Mouse (Mus musculus): ENCODE measurements at regions not wholly inside any gene's neighbourhood (a gene's known extent, or its start where the extent isn't known, plus 50 kb on each side); places are given as distances from the start of the nearest gene placed in this dataset.

DNA sequence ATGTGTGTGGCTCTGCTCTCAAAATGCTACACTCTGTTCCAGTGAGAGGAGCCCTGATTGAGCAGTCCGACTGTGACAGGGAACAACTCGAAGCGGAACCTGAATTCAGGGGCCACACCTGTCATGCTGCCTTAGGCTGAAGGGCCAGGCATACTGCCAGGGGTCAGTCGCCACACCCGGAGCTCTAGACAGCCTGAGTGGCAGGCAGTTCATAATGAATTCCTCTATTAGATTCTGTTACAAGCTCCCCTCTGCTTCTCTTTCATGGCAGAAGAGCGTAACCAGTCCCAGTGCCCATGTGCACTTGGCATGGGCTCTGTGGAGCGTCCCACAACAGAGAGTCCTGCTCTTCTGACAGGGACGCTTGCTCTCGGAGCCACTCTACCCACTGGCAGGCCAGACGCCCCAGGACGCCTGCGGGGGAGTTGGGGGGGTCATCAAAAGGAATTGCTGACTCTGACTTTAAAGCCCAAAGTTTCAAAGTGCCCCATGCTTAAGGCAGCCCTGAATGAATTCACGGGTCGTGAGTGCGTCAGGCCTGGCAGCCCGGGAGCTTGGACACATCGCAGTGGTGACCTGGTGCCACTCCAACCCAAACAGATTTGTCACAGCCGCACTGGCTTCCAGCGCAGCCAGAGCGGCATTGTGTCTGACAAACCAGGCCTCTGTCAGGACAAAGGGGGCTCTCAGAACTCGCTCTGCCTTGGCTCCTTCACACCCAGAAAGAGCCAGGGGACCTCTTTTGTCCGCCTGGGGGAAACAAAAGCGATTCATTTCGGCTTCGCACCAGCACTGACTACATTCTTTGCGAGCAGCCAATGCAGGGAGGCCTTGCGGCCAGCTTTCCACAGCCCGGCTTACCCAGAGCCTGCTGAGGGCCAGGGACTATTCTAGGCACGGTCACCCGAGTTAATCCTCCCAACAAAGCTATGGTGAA is 144.1 kb downstream of the Nufip1 start:
- H3K27ac ChIP-seq = no peak overlapping the region
- no peak overlapping the region for H3K4me3 ChIP-seq
- DNase-seq (ENCODE audit: extremely low spot score in 1 of 2, low spot score in 2 of 2) = peak; percentile 29 to 69
- intact Hi-C loops (cut with DNase I) = loop anchor here (5.0 kb wide), 1 partner anchor 103 kb away; no protein-coding TSS in a partner anchor
- no peak; the same call in 1 of the 2 replicates for TF ChIP-seq CTCF (IDR thresholded peaks at IDR 0.05)

DNA sequence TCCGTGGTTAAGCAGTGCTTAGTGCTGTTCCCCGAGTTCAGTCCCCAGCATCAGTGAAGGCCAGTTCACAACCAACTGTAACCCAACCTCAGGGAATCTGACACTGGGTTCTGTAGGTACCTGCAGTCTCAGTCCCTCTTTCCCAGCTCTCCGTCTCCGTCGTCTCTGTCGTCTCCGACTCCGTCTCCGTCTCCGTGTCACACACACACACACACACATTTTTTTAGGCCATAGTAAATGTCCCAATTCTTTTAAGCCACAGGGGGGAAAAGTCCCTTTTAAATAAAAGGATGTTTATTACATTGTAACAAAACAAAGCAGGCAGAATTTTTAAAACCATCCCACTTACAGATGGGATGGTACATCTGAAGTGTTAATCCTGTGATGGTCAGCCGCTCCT is 145.3 kb downstream of the Nufip1 start:
- intact Hi-C loops (cut with DNase I) = loop anchor here (5.0 kb wide), 1 partner anchor 104 kb away; no protein-coding TSS in a partner anchor
- TF ChIP-seq CTCF (IDR thresholded peaks at IDR 0.05) = no peak
- DNase-seq (ENCODE audit: extremely low spot score in 1 of 2, low spot score in 2 of 2) = no peak
- Histone ChIP-seq H3K27ac (no peak overlapping the region), H3K4me3 (no peak overlapping the region)

DNA sequence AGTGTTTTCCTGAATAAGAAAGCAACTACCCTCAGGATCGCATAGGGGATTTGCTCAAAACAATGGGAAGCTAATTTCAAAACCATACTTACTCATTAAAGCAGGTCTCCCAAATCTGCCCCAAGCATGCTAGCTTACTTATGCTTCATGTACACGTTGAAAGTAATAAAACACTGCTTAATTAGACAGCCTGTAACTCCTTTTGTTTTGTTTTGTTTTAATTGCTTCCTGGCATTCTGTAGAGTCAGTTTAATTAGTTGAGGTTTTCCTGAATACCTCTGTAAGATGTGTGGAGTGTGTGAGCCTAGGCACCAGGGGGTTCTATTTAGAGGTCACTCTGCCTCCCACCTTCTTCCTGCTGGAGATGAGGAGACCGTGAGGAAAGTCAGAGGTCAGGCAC is 147.9 kb downstream of the Nufip1 start:
- DNase-seq (ENCODE audit: extremely low spot score in 1 of 2, low spot score in 2 of 2) = no peak
- no peak overlapping the region for H3K4me3 ChIP-seq
- intact Hi-C loops (cut with DNase I) = loop anchor here (5.0 kb wide), 1 partner anchor 106 kb away; no protein-coding TSS in a partner anchor
- no peak overlapping the region for H3K27ac ChIP-seq
- TF ChIP-seq CTCF (IDR thresholded peaks at IDR 0.05) = no peak

DNA sequence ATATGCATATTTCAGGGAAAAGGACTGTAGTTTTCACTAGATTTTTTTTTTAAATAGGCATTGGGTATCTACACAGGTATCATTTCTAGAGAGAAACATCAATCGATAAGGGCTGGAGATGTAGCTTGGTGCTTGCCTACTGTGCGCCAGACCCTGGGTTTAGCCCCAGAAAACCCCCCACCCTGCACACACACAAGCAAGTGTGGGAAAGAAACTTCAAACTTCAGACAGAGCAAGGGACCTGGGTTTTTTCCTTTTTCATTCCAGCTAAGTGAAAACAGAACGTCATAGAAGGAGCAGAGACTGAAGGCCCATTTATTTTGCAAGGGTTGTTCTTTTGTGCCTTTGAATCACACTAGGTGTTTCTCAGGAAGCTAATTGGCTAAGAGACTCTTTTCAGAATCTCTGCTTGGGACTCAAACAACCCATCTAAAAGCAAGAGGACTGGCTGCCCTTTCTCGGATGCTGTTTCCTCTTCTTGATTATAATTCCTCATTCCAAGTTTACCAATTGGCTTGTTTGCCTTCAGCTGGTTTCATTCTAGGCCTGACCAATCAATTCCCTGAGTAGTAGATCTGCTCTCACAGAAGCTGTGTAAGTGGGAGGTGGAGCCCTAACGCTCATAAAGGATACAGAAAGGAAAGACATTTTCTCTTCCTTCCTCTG is 150.1 kb downstream of the Nufip1 start:
- Histone ChIP-seq H3K27ac (no peak overlapping the region), H3K4me3 (no peak overlapping the region)
- intact Hi-C loops (cut with DNase I) = no loop called here
- DNase-seq (ENCODE audit: extremely low spot score in 1 of 2, low spot score in 2 of 2) = no peak
- TF ChIP-seq CTCF (IDR thresholded peaks at IDR 0.05) = no peak

DNA sequence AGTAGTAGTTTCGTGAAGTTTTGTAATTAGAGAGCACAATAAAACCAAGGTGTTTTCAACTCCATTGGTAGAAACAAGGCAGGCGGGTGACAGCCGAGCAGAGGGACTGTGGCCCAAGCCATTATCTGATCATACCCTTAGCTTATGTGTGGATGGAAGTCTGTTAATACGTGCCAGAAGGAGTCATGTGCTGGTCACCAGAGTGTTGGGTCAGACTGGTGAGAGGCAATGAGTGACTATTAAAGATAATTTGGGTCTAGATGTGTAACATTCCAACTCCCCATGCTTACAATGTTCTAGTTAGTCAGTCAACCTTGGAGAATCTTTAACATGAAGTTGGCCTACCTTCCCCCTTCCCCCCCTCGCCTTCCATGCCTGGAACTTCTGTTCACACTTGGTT is 151.1 kb upstream of the Tsc22d1 start:
- intact Hi-C loops (cut with DNase I) = no loop called here
- DNase-seq (ENCODE audit: extremely low spot score in 1 of 2, low spot score in 2 of 2) = no peak
- no peak for TF ChIP-seq CTCF (IDR thresholded peaks at IDR 0.05)
- Histone ChIP-seq H3K4me3 (no peak overlapping the region), H3K27ac (no peak overlapping the region)

DNA sequence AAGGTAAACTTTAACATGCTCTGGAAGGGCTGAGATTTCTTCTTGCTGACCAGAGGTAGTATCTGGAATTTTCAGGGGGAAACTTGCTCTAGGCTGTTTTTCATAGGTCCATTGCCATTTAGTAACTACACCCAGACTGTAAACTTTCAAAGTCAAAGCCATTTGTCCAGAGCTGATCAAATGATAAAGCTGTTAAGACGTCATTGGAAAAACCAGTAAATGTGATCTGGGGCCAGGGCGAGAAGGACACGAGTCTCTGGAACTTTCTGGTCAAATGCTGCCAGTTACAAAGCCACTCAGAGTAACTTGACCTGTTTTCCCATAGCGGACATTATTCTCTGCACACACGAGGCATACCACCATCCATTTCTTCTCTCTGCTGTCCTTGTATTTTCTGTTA is 148.9 kb upstream of the Tsc22d1 start:
- no peak for TF ChIP-seq CTCF (IDR thresholded peaks at IDR 0.05)
- H3K4me3 ChIP-seq = no peak overlapping the region
- intact Hi-C loops (cut with DNase I) = no loop called here
- no peak for DNase-seq (ENCODE audit: extremely low spot score in 1 of 2, low spot score in 2 of 2)
- H3K27ac ChIP-seq = no peak overlapping the region

DNA sequence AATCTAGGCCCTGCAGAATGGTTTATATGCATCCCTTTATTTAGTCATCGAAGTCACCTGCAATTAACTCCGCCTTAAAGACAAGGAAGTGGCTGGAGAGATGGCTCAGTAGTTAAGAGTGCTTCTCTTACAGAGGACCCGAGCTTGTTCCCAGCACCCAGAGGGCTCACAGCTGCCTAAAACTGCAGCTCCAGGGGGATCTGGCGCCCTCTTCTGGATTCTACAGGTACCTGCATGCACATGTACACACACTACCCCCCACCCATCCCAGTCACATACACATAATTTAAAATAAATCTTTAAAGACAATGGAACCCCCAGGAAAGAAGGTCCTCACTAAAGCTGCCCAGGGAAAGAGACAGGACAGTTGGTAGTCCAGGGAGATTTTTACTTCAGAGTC is 148.5 kb upstream of the Tsc22d1 start:
- Histone ChIP-seq H3K27ac (no peak overlapping the region), H3K4me3 (no peak overlapping the region)
- TF ChIP-seq CTCF (IDR thresholded peaks at IDR 0.05) = no peak
- DNase-seq (ENCODE audit: extremely low spot score in 1 of 2, low spot score in 2 of 2) = no peak
- intact Hi-C loops (cut with DNase I) = no loop called here

DNA sequence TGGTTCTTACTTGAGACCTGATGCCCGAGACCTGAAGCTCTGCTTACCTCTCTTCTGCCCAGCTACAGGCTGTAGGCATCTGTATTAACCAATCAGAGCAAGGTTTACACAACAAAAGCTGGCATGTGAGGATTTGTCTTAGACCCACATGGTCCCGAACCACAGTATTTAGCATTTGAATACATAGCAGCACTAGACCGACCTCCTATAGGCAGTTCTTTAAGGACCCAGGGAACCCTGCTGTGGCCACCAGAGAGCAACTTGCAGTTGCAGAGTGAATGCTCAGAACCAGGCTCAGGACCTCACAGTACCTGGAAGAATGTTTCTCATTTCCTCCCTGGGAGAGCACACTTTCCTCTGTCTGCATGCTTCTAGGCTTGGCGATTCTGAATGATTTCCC is 147.7 kb upstream of the Tsc22d1 start:
- no peak overlapping the region for H3K4me3 ChIP-seq
- intact Hi-C loops (cut with DNase I) = no loop called here
- DNase-seq (ENCODE audit: extremely low spot score in 1 of 2, low spot score in 2 of 2) = no peak
- H3K27ac ChIP-seq = no peak overlapping the region
- no peak for TF ChIP-seq CTCF (IDR thresholded peaks at IDR 0.05)

DNA sequence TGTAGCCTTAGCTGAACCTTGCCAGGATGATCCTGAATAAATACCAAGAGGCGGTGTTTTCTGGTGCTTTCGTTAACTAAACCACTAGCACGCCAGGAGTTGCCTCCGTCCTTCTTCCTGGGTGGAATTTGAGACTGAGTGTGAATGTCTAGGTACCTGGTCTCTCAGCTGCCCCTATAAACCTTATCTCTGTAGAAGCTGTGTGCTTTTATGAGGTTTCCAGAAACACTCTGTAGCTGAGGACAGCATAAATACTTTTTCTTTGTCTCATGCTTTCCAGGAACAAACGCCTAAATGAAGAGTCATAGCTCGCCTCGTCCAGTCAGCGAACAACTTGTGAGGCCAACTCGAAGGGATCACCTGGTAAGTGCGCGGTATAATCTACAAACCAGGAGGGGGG is 143.6 kb upstream of the Tsc22d1 start:
- no peak for DNase-seq (ENCODE audit: extremely low spot score in 1 of 2, low spot score in 2 of 2)
- Histone ChIP-seq H3K27ac (no peak overlapping the region), H3K4me3 (no peak overlapping the region)
- no peak for TF ChIP-seq CTCF (IDR thresholded peaks at IDR 0.05)
- intact Hi-C loops (cut with DNase I) = no loop called here

DNA sequence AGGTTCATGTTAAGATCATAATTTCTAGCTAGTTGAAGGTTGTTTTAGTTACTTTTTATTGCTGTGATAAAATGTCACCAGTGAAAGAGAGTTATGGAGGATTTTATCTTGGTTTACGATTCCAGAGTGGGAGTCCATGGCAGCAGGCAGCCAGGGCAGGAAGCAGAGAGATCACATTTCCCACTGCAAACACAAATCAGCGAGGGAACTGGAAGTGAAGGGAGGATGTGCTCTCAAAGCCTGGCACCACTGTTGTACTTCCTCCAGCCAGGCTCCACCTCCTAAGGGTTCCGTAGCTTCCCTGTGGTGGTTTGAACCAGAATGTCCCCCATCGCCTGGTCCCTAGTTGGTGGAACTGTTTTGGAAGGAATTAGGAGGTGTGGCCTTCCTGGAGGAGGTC is 141.9 kb upstream of the Tsc22d1 start:
- intact Hi-C loops (cut with DNase I) = no loop called here
- no peak overlapping the region for H3K27ac ChIP-seq
- DNase-seq (ENCODE audit: extremely low spot score in 1 of 2, low spot score in 2 of 2) = no peak
- no peak overlapping the region for H3K4me3 ChIP-seq
- TF ChIP-seq CTCF (IDR thresholded peaks at IDR 0.05) = no peak

DNA sequence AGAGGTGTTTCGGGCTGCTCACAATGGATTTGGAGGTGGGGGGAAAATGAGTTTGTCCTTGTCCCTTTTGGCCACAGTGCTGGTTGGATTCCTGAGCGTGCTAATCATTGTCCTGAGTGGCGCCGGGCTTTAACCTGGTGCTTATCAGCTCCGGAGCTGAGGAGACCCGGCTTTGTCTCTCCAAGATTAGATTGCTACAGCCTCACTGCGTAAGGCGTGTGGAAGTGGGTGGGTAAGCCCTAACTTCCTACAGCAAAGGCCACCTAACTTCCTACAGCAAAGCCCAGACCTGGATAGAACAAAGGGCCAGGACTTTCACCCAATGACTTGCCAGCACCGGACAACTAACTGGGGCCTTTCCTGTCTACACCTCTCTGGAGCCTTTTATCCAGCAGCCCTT is 138.1 kb upstream of the Tsc22d1 start:
- intact Hi-C loops (cut with DNase I) = no loop called here
- TF ChIP-seq CTCF (IDR thresholded peaks at IDR 0.05) = no peak
- H3K4me3 ChIP-seq = no peak overlapping the region
- no peak for DNase-seq (ENCODE audit: extremely low spot score in 1 of 2, low spot score in 2 of 2)
- no peak overlapping the region for H3K27ac ChIP-seq

DNA sequence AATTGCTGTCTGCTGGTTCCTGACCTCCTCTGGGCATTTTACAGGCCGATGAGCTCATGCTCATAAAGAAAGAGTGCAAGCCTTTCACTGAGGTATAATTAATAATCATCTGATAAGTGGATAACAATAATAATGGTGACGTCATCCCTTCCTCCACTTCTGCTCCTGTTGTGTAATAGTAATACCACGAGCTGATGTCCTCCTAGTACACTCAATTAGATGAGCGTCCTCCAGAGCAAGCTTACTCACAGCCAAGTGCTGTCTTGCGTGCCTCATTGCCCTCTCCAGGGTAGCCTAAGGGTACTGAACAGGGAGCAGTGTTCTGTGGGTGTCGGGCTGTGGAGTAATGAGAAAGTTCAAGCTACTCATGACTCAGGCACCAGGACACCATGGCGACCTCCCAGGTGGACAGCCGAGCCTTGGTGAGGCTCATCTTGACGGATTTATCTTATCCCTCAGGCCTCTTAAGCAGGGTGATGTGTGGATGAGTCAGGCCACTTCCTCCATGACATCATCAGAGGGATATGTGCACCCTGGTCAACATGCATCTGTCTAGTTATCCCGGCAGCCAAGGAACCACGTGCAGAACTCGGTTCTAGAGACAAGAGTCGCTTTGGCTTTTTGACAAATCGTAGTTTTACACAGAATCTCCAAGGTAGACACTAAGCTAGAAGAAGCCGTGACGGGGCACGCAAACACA is 135.9 kb upstream of the Tsc22d1 start:
- DNase-seq (ENCODE audit: extremely low spot score in 1 of 2, low spot score in 2 of 2) = no peak
- intact Hi-C loops (cut with DNase I) = no loop called here
- H3K27ac ChIP-seq = no peak overlapping the region
- no peak for TF ChIP-seq CTCF (IDR thresholded peaks at IDR 0.05)
- H3K4me3 ChIP-seq = no peak overlapping the region

Measured in left cerebral cortex, adult 2 months (tissue).